In the genomic region with DNA sequence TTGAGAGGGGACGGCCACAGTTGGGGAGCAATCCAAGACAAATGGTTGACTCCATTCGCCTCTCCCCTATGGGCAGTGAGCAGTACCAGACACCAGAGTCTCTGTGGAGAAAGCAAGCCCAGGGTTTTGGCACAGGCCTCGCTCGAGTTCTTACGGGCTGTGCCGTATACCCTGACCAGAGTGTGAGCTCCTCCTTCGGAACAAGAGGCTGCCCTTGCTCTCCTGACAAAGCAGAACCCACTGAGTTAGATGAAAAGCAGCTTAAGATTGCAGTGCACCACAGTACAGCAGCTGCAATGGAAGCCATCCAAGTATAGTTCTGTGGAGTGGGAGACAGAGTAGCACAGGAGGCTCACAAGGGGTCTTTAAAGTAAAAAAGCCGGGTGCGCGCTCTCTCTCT, we compare ENCODE assay signal across 15 mouse cellular contexts. TPM values are rescaled to one million over a fixed set of nuclear protein-coding genes. Genes with fewer than 3 reads are reported as not detected.
A peak's percentile ranks its signal among the peaks of the same experiment; 100 is the strongest.
DNase-seq lines count a peak whose midpoint lies in the region; ATAC-seq and TF ChIP-seq lines count a peak whose summit lies in the region.
"Had no signal": no experiment of that assay in that cellular context is flagged by ENCODE, and none has a peak within 500 bp of the region (broad histone marks: within the 10 kb centered on the region; RNA-seq: fewer than 3 reads in every experiment).

No protein-coding gene starts in this region.

- H3K9ac ChIP-seq in heart, embryonic 16.5 days (ENCODE audit: low read length), result no peak overlapping the region
- H3K9ac ChIP-seq in liver, embryonic 13.5 days, result no peak overlapping the region
- no peak overlapping the region for H3K9ac ChIP-seq in liver, postnatal 0 days (replicated peaks)
- H3K9ac ChIP-seq in hindbrain, embryonic 16.5 days (ENCODE audit: low read depth, low read length), result no peak overlapping the region
- H3K9ac ChIP-seq: kidney, embryonic 15.5 days; liver, embryonic 14.5 days had no signal

- DNase-seq in heart, embryonic 10.5 days (ENCODE audit: low spot score), result no peak
- DNase-seq in liver, embryonic 13.5 days, result no peak
- DNase-seq in liver, postnatal 0 days, result no peak
- no peak for DNase-seq in cerebellum, postnatal 36 days
- no peak for DNase-seq in right cerebral cortex, adult 18-20 months
- DNase-seq: layer of hippocampus, adult 9-11 months; retina, postnatal 1 day had no signal

- no peak overlapping the region for H3K4me3 ChIP-seq in heart, embryonic 16.5 days (ENCODE audit: low read length)
- no peak overlapping the region for H3K4me3 ChIP-seq in heart, embryonic 10.5 days
- no peak overlapping the region for H3K4me3 ChIP-seq in liver, embryonic 13.5 days (replicated peaks)
- H3K4me3 ChIP-seq in liver, postnatal 0 days (ENCODE audit: low read depth, low read length), result no peak overlapping the region
- 0 out of 2 replicates have a peak overlapping the region, but pooled peaks have one; percentile 13 for H3K4me3 ChIP-seq in brown adipose tissue, adult 24 weeks (ENCODE audit: insufficient read depth, low read depth, low read length)
- H3K4me3 ChIP-seq in hindbrain, embryonic 16.5 days (ENCODE audit: low read length), result no peak overlapping the region
- H3K4me3 ChIP-seq: kidney, embryonic 15.5 days had no signal

- 0 out of 2 replicates have a peak, but pooled peaks cover 2% of the 10 kb centered on the region for H3K9me3 ChIP-seq in heart, embryonic 16.5 days (replicated peaks; ENCODE audit: control insufficient read depth, low read length)
- no peaks in the 10 kb centered on the region for H3K9me3 ChIP-seq in heart, embryonic 10.5 days
- no peaks in the 10 kb centered on the region for H3K9me3 ChIP-seq in liver, embryonic 13.5 days (replicated peaks)
- no peaks in the 10 kb centered on the region for H3K9me3 ChIP-seq in liver, postnatal 0 days (ENCODE audit: low read length)
- H3K9me3 ChIP-seq in hindbrain, embryonic 16.5 days (ENCODE audit: control insufficient read depth, low read length), result no peaks in the 10 kb centered on the region
- H3K9me3 ChIP-seq: kidney, embryonic 15.5 days had no signal

- no peak for TF ChIP-seq CTCF in liver, postnatal 0 days (IDR thresholded peaks at IDR 0.05; ENCODE audit: low read depth)

- H3K36me3 ChIP-seq in heart, embryonic 16.5 days (ENCODE audit: control insufficient read depth, insufficient read depth), result peaks cover 5% of the 10 kb centered on the region; the same call in 1 of the 2 replicates
- H3K36me3 ChIP-seq in heart, embryonic 10.5 days, result peaks cover 8% of the 10 kb centered on the region
- H3K36me3 ChIP-seq in liver, embryonic 13.5 days, result peaks cover 39% of the 10 kb centered on the region
- H3K36me3 ChIP-seq in liver, postnatal 0 days (replicated peaks; ENCODE audit: insufficient read depth, low read length), result peaks cover 29% of the 10 kb centered on the region
- no peaks in the 10 kb centered on the region for H3K36me3 ChIP-seq in hindbrain, embryonic 16.5 days (ENCODE audit: control insufficient read depth, insufficient read depth, low read length)

- no peaks in the 10 kb centered on the region for H3K27me3 ChIP-seq in heart, embryonic 16.5 days (ENCODE audit: control insufficient read depth, insufficient read depth, low read length)
- no peaks in the 10 kb centered on the region for H3K27me3 ChIP-seq in heart, embryonic 10.5 days (ENCODE audit: insufficient read depth, poor library complexity, severe bottlenecking)
- no peaks in the 10 kb centered on the region for H3K27me3 ChIP-seq in liver, embryonic 13.5 days
- H3K27me3 ChIP-seq in liver, postnatal 0 days (ENCODE audit: insufficient read depth, low read length), result no peaks in the 10 kb centered on the region
- no peaks in the 10 kb centered on the region for H3K27me3 ChIP-seq in hindbrain, embryonic 16.5 days (replicated peaks; ENCODE audit: control insufficient read depth, insufficient read depth, low read length)
- H3K27me3 ChIP-seq: kidney, embryonic 15.5 days had no signal

- H3K4me1 ChIP-seq in heart, embryonic 16.5 days (ENCODE audit: control insufficient read depth, insufficient read depth, low read length), result peaks cover 27% of the 10 kb centered on the region
- peaks cover 35% of the 10 kb centered on the region for H3K4me1 ChIP-seq in heart, embryonic 10.5 days
- peaks cover 82% of the 10 kb centered on the region for H3K4me1 ChIP-seq in liver, embryonic 13.5 days (replicated peaks)
- H3K4me1 ChIP-seq in liver, postnatal 0 days (ENCODE audit: insufficient read depth), result peaks cover 47% of the 10 kb centered on the region
- peaks cover 44% of the 10 kb centered on the region for H3K4me1 ChIP-seq in brown adipose tissue, adult 24 weeks (ENCODE audit: control insufficient read depth, insufficient read depth, insufficient read length, low read length)
- peaks cover 10% of the 10 kb centered on the region for H3K4me1 ChIP-seq in hindbrain, embryonic 16.5 days (ENCODE audit: control insufficient read depth, insufficient read depth, low read depth, low read length)

- TF ChIP-seq EP300 in liver, postnatal 0 days (IDR thresholded peaks at IDR 0.05; ENCODE audit: low read depth), result no peak

- no peak overlapping the region for H3K4me2 ChIP-seq in heart, embryonic 16.5 days (ENCODE audit: low read depth, low read length)
- no peak overlapping the region for H3K4me2 ChIP-seq in liver, embryonic 13.5 days
- no peak overlapping the region for H3K4me2 ChIP-seq in liver, postnatal 0 days (ENCODE audit: low read depth, low read length)
- H3K4me2 ChIP-seq in hindbrain, embryonic 16.5 days (ENCODE audit: low read length), result no peak overlapping the region
- H3K4me2 ChIP-seq: kidney, embryonic 15.5 days had no signal

- 89% methylated on average over 10 of the region's 10 CpGs for WGBS in heart, embryonic 16.5 days
- 93% methylated on average over 10 of the region's 10 CpGs for WGBS in heart, embryonic 10.5 days
- WGBS in liver, embryonic 13.5 days (ENCODE audit: insufficient replicate concordance), result 92% methylated on average over 10 of the region's 10 CpGs
- 92% methylated on average over 10 of the region's 10 CpGs for WGBS in liver, postnatal 0 days (ENCODE audit: insufficient replicate concordance)
- 76% methylated on average over 10 of the region's 10 CpGs for WGBS in hindbrain, embryonic 16.5 days

- no peak for ATAC-seq in heart, embryonic 16.5 days (replicated peaks; ENCODE audit: extremely low read depth, insufficient read depth, low FRiP score)
- no peak for ATAC-seq in liver, embryonic 13.5 days (ENCODE audit: low read depth)
- ATAC-seq in liver, postnatal 0 days, result no peak
- peak; percentile 34; the same call in 1 of the 2 replicates for ATAC-seq in hindbrain, embryonic 16.5 days
- ATAC-seq: CD4-positive, CD25-positive, alpha-beta regulatory T cell, adult 4 months had no signal

- H3K27ac ChIP-seq in heart, embryonic 16.5 days (ENCODE audit: low read length), result peak overlapping the region; percentile 43; the same call in 1 of the 2 replicates
- no peak overlapping the region; the same call in 1 of the 2 replicates for H3K27ac ChIP-seq in heart, embryonic 10.5 days
- peak overlapping the region; percentile 34; the same call in 1 of the 2 replicates for H3K27ac ChIP-seq in liver, embryonic 13.5 days
- no peak overlapping the region for H3K27ac ChIP-seq in liver, postnatal 0 days (ENCODE audit: low read depth)
- peak overlapping the region; percentile 76 for H3K27ac ChIP-seq in brown adipose tissue, adult 24 weeks (replicated peaks; ENCODE audit: low read depth, low read length)
- peak overlapping the region; percentile 55; the same call in 1 of the 2 replicates for H3K27ac ChIP-seq in hindbrain, embryonic 16.5 days (ENCODE audit: low read depth, low read length)
- H3K27ac ChIP-seq: kidney, embryonic 15.5 days; liver, embryonic 14.5 days had no signal

RNA-seq across cellular contexts. Expression of a gene that starts 4.1 kb away (rescaled TPM):
- polyA plus RNA-seq in heart, embryonic 16.5 days (2015; fragmentation: Nextera tagmentation; extraction: Ambion mirVana), result 53.5 and 63.7 TPM in 2 replicates
- polyA plus RNA-seq in heart, embryonic 10.5 days (2016; fragmentation: Nextera tagmentation; extraction: Ambion mirVana), result 42.2 and 48.8 TPM in 2 replicates
- 67.4 and 74.0 TPM in 2 replicates for polyA plus RNA-seq in liver, embryonic 13.5 days (2015; fragmentation: Nextera tagmentation; extraction: Ambion mirVana)
- polyA plus RNA-seq in liver, postnatal 0 days (2015; fragmentation: Nextera tagmentation; extraction: Ambion mirVana), result 107 and 113 TPM in 2 replicates
- polyA plus RNA-seq in brown adipose tissue, adult 24 weeks (2012; ENCODE audit: insufficient read depth, insufficient read length, missing spikeins), result 147 and 149 TPM in 2 replicates
- 40.6 and 41.7 TPM in 2 replicates for polyA plus RNA-seq in hindbrain, embryonic 16.5 days (2015; fragmentation: Nextera tagmentation; extraction: Ambion mirVana)

RNA-seq across cellular contexts. Expression of a gene that starts 14.8 kb away (rescaled TPM):
- polyA plus RNA-seq in heart, embryonic 16.5 days (2015; fragmentation: Nextera tagmentation; extraction: Ambion mirVana), result not detected in 2 replicates
- not detected in 2 replicates for polyA plus RNA-seq in heart, embryonic 10.5 days (2016; fragmentation: Nextera tagmentation; extraction: Ambion mirVana)
- not detected in 2 replicates for polyA plus RNA-seq in liver, embryonic 13.5 days (2015; fragmentation: Nextera tagmentation; extraction: Ambion mirVana)
- not detected in 2 replicates for polyA plus RNA-seq in liver, postnatal 0 days (2015; fragmentation: Nextera tagmentation; extraction: Ambion mirVana)
- 13.8 TPM in 1 of 2 replicates, not detected in the other for polyA plus RNA-seq in brown adipose tissue, adult 24 weeks (2012; ENCODE audit: insufficient read depth, insufficient read length, missing spikeins)
- polyA plus RNA-seq in hindbrain, embryonic 16.5 days (2015; fragmentation: Nextera tagmentation; extraction: Ambion mirVana), result not detected in 2 replicates
- polyA plus RNA-seq: CD4-positive, CD25-positive, alpha-beta regulatory T cell, adult 4 months; cortical plate, adult 2 months; heart, postnatal 0 days; kidney, embryonic 15.5 days had no signal

RNA-seq across cellular contexts. Expression of a gene that starts 29.3 kb away (rescaled TPM):
- 71.3 and 75.1 TPM in 2 replicates for polyA plus RNA-seq in heart, embryonic 16.5 days (2015; fragmentation: Nextera tagmentation; extraction: Ambion mirVana)
- polyA plus RNA-seq in heart, embryonic 10.5 days (2016; fragmentation: Nextera tagmentation; extraction: Ambion mirVana), result 29.6 and 37.0 TPM in 2 replicates
- polyA plus RNA-seq in liver, embryonic 13.5 days (2015; fragmentation: Nextera tagmentation; extraction: Ambion mirVana), result 25.0 and 28.1 TPM in 2 replicates
- 25.5 and 26.4 TPM in 2 replicates for polyA plus RNA-seq in liver, postnatal 0 days (2015; fragmentation: Nextera tagmentation; extraction: Ambion mirVana)
- polyA plus RNA-seq in brown adipose tissue, adult 24 weeks (2012; ENCODE audit: insufficient read depth, insufficient read length, missing spikeins), result 29.5 and 44.8 TPM in 2 replicates
- 14.8 and 16.7 TPM in 2 replicates for polyA plus RNA-seq in hindbrain, embryonic 16.5 days (2015; fragmentation: Nextera tagmentation; extraction: Ambion mirVana)

Comparison
In these comparisons a context has a peak if more than half of its experiments do, and no peak if none do; other contexts are left out.
1. H3K27ac ChIP-seq: peak in heart, embryonic 16.5 days (single experiment), liver, embryonic 13.5 days (single experiment), brown adipose tissue, adult 24 weeks (single experiment) and hindbrain, embryonic 16.5 days (single experiment); none in heart, embryonic 10.5 days (single experiment) and liver, postnatal 0 days (single experiment).